Mouse (Mus musculus) midbrain, postnatal 0 days (tissue): Measurements from ENCODE around the gene Hsd11b2. TPM values are rescaled to one million over a fixed set of nuclear protein-coding genes. Genes with fewer than 3 reads are reported as not detected.

Source experiments
- ATAC-seq: fragments of 200-750 bp; cut with Nextera tagmentation; 2 replicates; pipeline ENCODE4 v1.8.0; 2017; ENCODE audit warnings: moderate number of reproducible peaks, mild to moderate bottlenecking, moderate TSS enrichment, moderate library complexity; ENCODE audit not compliant: low FRiP score
- DNase-seq: peaks from one replicate; pipeline ENCODE4 v3.0.0-alpha.2; 2015; ENCODE audit warnings: low spot score
- H3K27ac ChIP-seq: fragments of 300-500 bp; sonication (generic); 2 replicates; pipeline ENCODE4 v1.5.1; 2014; ENCODE audit warnings: low read depth, mild to moderate bottlenecking, low read length, mixed read lengths
- H3K27me3 ChIP-seq: fragments of 300-500 bp; sonication (generic); 2 replicates; pipeline ENCODE4 v1.6.1; 2014; ENCODE audit warnings: low read length, control low read depth, mixed read lengths; ENCODE audit not compliant: insufficient read depth
- H3K36me3 ChIP-seq: fragments of 300-500 bp; sonication (generic); 2 replicates; pipeline ENCODE4 v1.6.1; 2014; ENCODE audit warnings: low read length, control low read depth, mixed read lengths; ENCODE audit not compliant: insufficient read depth
- H3K4me1 ChIP-seq: fragments of 300-500 bp; sonication (generic); 2 replicates; pipeline ENCODE4 v1.6.1; 2014; ENCODE audit warnings: mild to moderate bottlenecking, control low read depth, antibody characterized with exemption, low read length, mixed read lengths; ENCODE audit not compliant: insufficient read depth
- H3K4me2 ChIP-seq: fragments of 300-500 bp; sonication (generic); 2 replicates; pipeline ENCODE4 v1.6.1; 2014; ENCODE audit warnings: low read depth, mild to moderate bottlenecking, low read length, mixed read lengths; ENCODE audit not compliant: poor library complexity, severe bottlenecking
- H3K4me3 ChIP-seq: fragments of 300-500 bp; sonication (generic); 2 replicates; pipeline ENCODE4 v1.5.1; 2014; ENCODE audit warnings: low read depth, mild to moderate bottlenecking, low read length, moderate library complexity
- H3K9ac ChIP-seq: fragments of 300-500 bp; sonication (generic); replicated peaks from 2 replicates; pipeline ENCODE4 v1.6.1; 2014; ENCODE audit warnings: mild to moderate bottlenecking, low read length, moderate library complexity, mixed read lengths; ENCODE audit not compliant: poor library complexity, severe bottlenecking
- H3K9me3 ChIP-seq: fragments of 300-500 bp; sonication (generic); 2 replicates; pipeline ENCODE4 v1.6.1; 2016; ENCODE audit warnings: low read length, control low read depth
- CTCF ChIP-seq: IDR thresholded peaks from 2 replicates; pipeline ENCODE4 v1.5.1; 2016; ENCODE audit warnings: antibody characterized with exemption, mild to moderate bottlenecking
- WGBS: fragments of 180-500 bp; shearing (Covaris S2); extraction: QIAGEN DNeasy Blood & Tissue Kit; methylation state at CpG from one replicate; pipeline ENCODE4 v1.1.7; 2014; 5-methylcytosine and 5-hydroxymethylcytosine counted together
- polyA plus RNA-seq: library from polyadenylated mRNA; unstranded; fragments of >200 nt; fragmentation: Nextera tagmentation; extraction: Ambion mirVana; gene quantifications from 2 replicates; pipeline ENCODE4 v1.2.1, GENCODE M21; 2015
- total RNA-seq: library from RNA; depleted of rRNA; stranded (reverse); fragments of >200 nt; gene quantifications from 2 replicates; pipeline ENCODE4 v1.2.3, GENCODE M21; 2014

Hsd11b2 gene
- total and polyA plus RNA-seq, 2 experiments from 2014 or later: 0.88 to 1.9 TPM

- peak within 1 kb of the TSS; percentile 73 for H3K9ac ChIP-seq
- peak within 1 kb of the TSS; percentile 68 for H3K4me2 ChIP-seq
- peaks cover 18% of the 10 kb centered on the region for H3K36me3 ChIP-seq
- peaks cover 23% of the 10 kb centered on the region for H3K4me1 ChIP-seq
- no peaks in the 10 kb centered on the region for H3K9me3 ChIP-seq
- H3K4me3 ChIP-seq: peak within 1 kb of the TSS; percentile 45
- DNase-seq: peak; percentile 94
- WGBS: 8% methylated on average over 25 of the region's 25 CpGs
- ATAC-seq: peak; percentile 90
- TF ChIP-seq CTCF: peak; percentile 74
- H3K27me3 ChIP-seq: no peaks in the 10 kb centered on the region
- H3K27ac ChIP-seq: peak within 1 kb of the TSS; percentile 69
These were observed 47.1 kb upstream of the Hsd11b2 start, which contains the start of gene Tppp3 for GRCm38 (mm10) chr8:105471314-105472015. Tppp3 (minus strand) TSS chr8:105471526.

DNA sequence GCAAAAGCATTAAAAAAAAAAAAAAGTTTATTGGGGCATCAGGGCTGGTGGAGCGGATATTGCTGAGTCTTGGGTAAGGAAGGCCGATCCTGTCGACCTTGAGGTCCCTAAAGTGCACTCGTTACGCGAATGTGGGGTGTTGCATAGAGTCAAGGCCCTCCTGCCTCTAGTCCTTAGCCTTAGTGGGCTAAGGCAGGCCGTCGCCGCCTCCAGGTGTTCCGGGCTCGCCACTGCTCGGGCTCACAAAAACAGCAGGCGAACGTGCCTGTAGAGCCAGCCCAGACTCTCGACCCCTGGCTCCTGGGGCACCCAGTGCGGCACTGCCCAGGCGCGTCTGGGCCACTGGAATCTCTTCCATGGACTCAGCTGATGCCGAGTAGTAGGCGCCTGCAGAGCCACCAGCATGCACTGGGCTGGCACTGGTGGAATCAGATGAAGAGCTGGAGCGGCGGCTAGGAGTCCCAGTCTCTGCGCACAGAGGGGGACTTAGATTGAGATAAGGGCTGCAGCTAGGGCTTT is 46.1 kb upstream of the Hsd11b2 start:
- Histone ChIP-seq H3K4me3 (no peak overlapping the region), H3K9ac (no peak overlapping the region), H3K9me3 (no peaks in the 10 kb centered on the region), H3K4me1 (peaks cover 23% of the 10 kb centered on the region), H3K27me3 (no peaks in the 10 kb centered on the region), H3K27ac (no peak overlapping the region), H3K36me3 (peaks cover 12% of the 10 kb centered on the region), H3K4me2 (no peak overlapping the region)
- DNase-seq (no peak), ATAC-seq (no peak)
- TF ChIP-seq CTCF: no peak
- WGBS: 45% methylated on average over 23 of the region's 23 CpGs

DNA sequence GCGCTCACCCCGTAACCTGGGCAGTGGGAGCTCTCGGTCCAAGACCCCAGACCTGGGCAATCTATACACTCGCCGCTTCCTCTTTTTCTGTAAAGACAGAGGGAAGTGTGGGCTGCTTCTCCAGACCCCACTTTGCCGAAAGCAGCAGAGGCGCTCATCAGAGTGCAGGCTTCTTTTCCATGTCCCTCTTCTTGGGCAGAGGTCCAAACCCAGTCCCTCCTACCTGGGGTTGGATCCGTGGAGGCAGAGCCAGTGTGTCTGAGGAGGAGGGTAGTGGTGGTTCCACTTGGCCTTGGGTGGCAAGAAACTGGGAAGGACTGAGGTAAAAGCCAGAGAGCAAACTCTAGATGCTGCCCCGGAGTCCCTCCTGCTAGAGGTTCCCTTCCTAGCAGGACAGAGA is 45.6 kb upstream of the Hsd11b2 start:
- H3K27ac ChIP-seq: no peak overlapping the region
- no peak overlapping the region for H3K9ac ChIP-seq
- no peaks in the 10 kb centered on the region for H3K9me3 ChIP-seq
- ATAC-seq: no peak
- WGBS: 71% methylated on average over 9 of the region's 9 CpGs
- no peak for DNase-seq
- no peaks in the 10 kb centered on the region for H3K27me3 ChIP-seq
- peaks cover 10% of the 10 kb centered on the region; the same call in 1 of the 2 replicates for H3K36me3 ChIP-seq
- H3K4me2 ChIP-seq: no peak overlapping the region
- no peak overlapping the region for H3K4me3 ChIP-seq
- TF ChIP-seq CTCF: no peak
- H3K4me1 ChIP-seq: peaks cover 23% of the 10 kb centered on the region

GRCm38 (mm10) chr8:105473816-105474606 is 44.5 kb upstream of the Hsd11b2 start:
- Histone ChIP-seq H3K9ac (no peak overlapping the region; the same call in 1 of the 2 replicates), H3K4me1 (peaks cover 17% of the 10 kb centered on the region)

DNA sequence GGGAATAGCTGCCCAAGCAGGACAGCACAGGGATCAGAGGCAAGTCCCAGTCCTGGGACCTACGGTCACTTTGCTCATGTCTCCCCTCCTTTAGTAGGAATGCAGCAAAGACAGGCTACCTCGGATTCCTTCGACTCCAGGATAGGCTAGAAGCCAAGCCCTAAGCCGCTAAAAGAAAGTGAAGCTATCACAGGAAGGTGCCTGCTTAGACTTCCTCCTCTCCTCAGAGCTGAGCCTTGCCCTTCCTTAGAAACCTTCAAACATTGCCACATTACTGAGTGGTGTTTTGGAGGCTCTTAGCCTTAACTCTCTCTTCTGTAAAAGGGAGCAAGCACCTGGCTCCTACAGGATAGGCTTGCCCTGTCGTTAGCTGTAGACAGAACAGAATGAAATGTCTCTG is 43.9 kb upstream of the Hsd11b2 start:
- peak overlapping the region; percentile 55 for H3K27ac ChIP-seq
- no peaks in the 10 kb centered on the region for H3K9me3 ChIP-seq
- 28% methylated on average over 5 of the region's 5 CpGs for WGBS
- peaks cover 13% of the 10 kb centered on the region; the same call in 1 of the 2 replicates for H3K36me3 ChIP-seq
- TF ChIP-seq CTCF: no peak
- DNase-seq (no peak), ATAC-seq (no peak)
- H3K4me3 ChIP-seq: no peak overlapping the region
- no peaks in the 10 kb centered on the region for H3K27me3 ChIP-seq
- H3K4me1 ChIP-seq: peaks cover 10% of the 10 kb centered on the region
- H3K9ac ChIP-seq: no peak overlapping the region; the same call in 1 of the 2 replicates
- 0 out of 2 replicates have a peak overlapping the region, but pooled peaks have one; percentile 13 for H3K4me2 ChIP-seq

More at GRCm38 (mm10) chr8:105473816-105474606, 44.5 kb upstream of the Hsd11b2 start:
- DNase-seq (peak; percentile 76), ATAC-seq (no peak)
- H3K27ac ChIP-seq: peak overlapping the region; percentile 55
- no peaks in the 10 kb centered on the region for H3K9me3 ChIP-seq
- WGBS: 30% methylated on average over 17 of the region's 17 CpGs
- 0 out of 2 replicates have a peak, but pooled peaks have one; percentile 4 for TF ChIP-seq CTCF
- peak overlapping the region; percentile 13; the same call in 1 of the 2 replicates for H3K4me2 ChIP-seq
- H3K4me3 ChIP-seq: no peak overlapping the region
- H3K27me3 ChIP-seq: no peaks in the 10 kb centered on the region
- peaks cover 10% of the 10 kb centered on the region; the same call in 1 of the 2 replicates for H3K36me3 ChIP-seq
